Mouse (Mus musculus) embryonic facial prominence, embryonic 15.5 days (tissue): ENCODE results near the gene Slc35a3. TPM values are rescaled to one million over a fixed set of nuclear protein-coding genes. Genes with fewer than 3 reads are reported as not detected.
"Not testable (repeated sequence)": the region's sequence is repeated elsewhere in the genome, so short reads cannot be mapped to it uniquely, and the experiment has no call there.

ENCODE experiments used
- ATAC-seq: fragments of 200-750 bp; cut with Nextera tagmentation; 2 replicates; pipeline ENCODE4 v1.8.0; 2017; ENCODE audit warnings: low read depth, moderate TSS enrichment; ENCODE audit not compliant: insufficient number of reproducible peaks, low FRiP score, low TSS enrichment
- H3K27ac ChIP-seq: fragments of 300-500 bp; sonication (generic); replicated peaks from 2 replicates; pipeline ENCODE4 v1.5.1; 2015; ENCODE audit warnings: mild to moderate bottlenecking, inconsistent platforms
- H3K27me3 ChIP-seq: fragments of 300-500 bp; sonication (generic); 2 replicates; pipeline ENCODE4 v1.6.1; 2015; ENCODE audit warnings: inconsistent platforms
- H3K36me3 ChIP-seq: fragments of 300-500 bp; sonication (generic); 2 replicates; pipeline ENCODE4 v1.6.1; 2015; ENCODE audit warnings: mild to moderate bottlenecking, inconsistent platforms
- H3K4me1 ChIP-seq: fragments of 300-500 bp; sonication (generic); 2 replicates; pipeline ENCODE4 v1.6.1; 2015; ENCODE audit warnings: inconsistent platforms
- H3K4me2 ChIP-seq: fragments of 300-500 bp; sonication (generic); replicated peaks from 2 replicates; pipeline ENCODE4 v1.6.1; 2015; ENCODE audit warnings: mild to moderate bottlenecking, inconsistent platforms
- H3K4me3 ChIP-seq: fragments of 300-500 bp; sonication (generic); replicated peaks from 2 replicates; pipeline ENCODE4 v1.5.1; 2015; ENCODE audit warnings: mild to moderate bottlenecking, inconsistent platforms
- H3K9ac ChIP-seq: fragments of 300-500 bp; sonication (generic); 2 replicates; pipeline ENCODE4 v1.6.1; 2015; ENCODE audit warnings: inconsistent platforms
- H3K9me3 ChIP-seq: fragments of 300-500 bp; sonication (generic); replicated peaks from 2 replicates; pipeline ENCODE4 v1.6.1; 2016; ENCODE audit warnings: inconsistent platforms
- WGBS: fragments of 180-500 bp; shearing (Covaris S2); methylation state at CpG from one replicate; pipeline ENCODE4 v1.1.7; 2015; 5-methylcytosine and 5-hydroxymethylcytosine counted together
- polyA plus RNA-seq: library from polyadenylated mRNA; unstranded; fragments of >200 nt; fragmentation: Nextera tagmentation; extraction: Ambion mirVana; gene quantifications from 2 replicates; pipeline ENCODE4 v1.2.1, GENCODE M21; 2015

The Slc35a3 gene
- 11.0 and 12.1 TPM in 2 replicates for polyA plus RNA-seq

GRCm38 (mm10) chr3:116712436-116712881 lies at the start of gene Slc35a3:
Slc35a3 (minus strand) TSS chr3:116712831.
- H3K9me3 ChIP-seq, result no peaks in the 10 kb centered on the region
- H3K27ac ChIP-seq, result peak within 1 kb of the TSS; percentile 78
- peak within 1 kb of the TSS; percentile 97 for H3K4me3 ChIP-seq
- ATAC-seq, result peak; percentile 21; the same call in 1 of the 2 replicates
- peaks cover 10% of the 10 kb centered on the region for H3K4me1 ChIP-seq
- no peaks in the 10 kb centered on the region for H3K36me3 ChIP-seq
- H3K4me2 ChIP-seq, result peak within 1 kb of the TSS; percentile 73
- peak within 1 kb of the TSS; percentile 91 for H3K9ac ChIP-seq
- WGBS, result 2% methylated on average over 8 of the region's 8 CpGs
- H3K27me3 ChIP-seq, result no peaks in the 10 kb centered on the region

- no peak overlapping the region for H3K9ac ChIP-seq
- no peak for ATAC-seq
- H3K27ac ChIP-seq, result no peak overlapping the region
- H3K9me3 ChIP-seq, result no peaks in the 10 kb centered on the region
- no peak overlapping the region for H3K4me2 ChIP-seq
- no peaks in the 10 kb centered on the region for H3K27me3 ChIP-seq
- no peak overlapping the region for H3K4me3 ChIP-seq
- H3K36me3 ChIP-seq, result peaks cover 41% of the 10 kb centered on the region
- H3K4me1 ChIP-seq, result no peaks in the 10 kb centered on the region
- WGBS, result 92% methylated on average over 8 of the region's 8 CpGs
Measured at GRCm38 (mm10) chr3:116752818-116753217, 40.2 kb upstream of the Slc35a3 start.

GRCm38 (mm10) chr3:116751191-116751860 lies 38.7 kb upstream of the Slc35a3 start:
- Histone ChIP-seq H3K9me3 (no peaks in the 10 kb centered on the region), H3K9ac (no peak overlapping the region), H3K4me3 (no peak overlapping the region), H3K27me3 (no peaks in the 10 kb centered on the region), H3K36me3 (peaks cover 27% of the 10 kb centered on the region), H3K4me2 (no peak overlapping the region), H3K4me1 (no peaks in the 10 kb centered on the region), H3K27ac (no peak overlapping the region)
- ATAC-seq, result no peak
- WGBS, result 70% methylated on average over 4 of the region's 4 CpGs

GRCm38 (mm10) chr3:116748391-116749170 lies 36.0 kb upstream of the Slc35a3 start:
- no peak overlapping the region for H3K27ac ChIP-seq
- WGBS, result 57% methylated on average over 8 of the region's 8 CpGs
- no peak overlapping the region for H3K4me3 ChIP-seq
- no peak overlapping the region for H3K9ac ChIP-seq
- no peaks in the 10 kb centered on the region for H3K9me3 ChIP-seq
- no peaks in the 10 kb centered on the region for H3K27me3 ChIP-seq
- ATAC-seq, result no peak
- H3K4me2 ChIP-seq, result no peak overlapping the region
- H3K4me1 ChIP-seq, result no peaks in the 10 kb centered on the region
- peaks cover 19% of the 10 kb centered on the region for H3K36me3 ChIP-seq

GRCm38 (mm10) chr3:116747648-116748047 lies 35.0 kb upstream of the Slc35a3 start:
- H3K4me3 ChIP-seq, H3K9me3 ChIP-seq, H3K27ac ChIP-seq, ATAC-seq, H3K9ac ChIP-seq, H3K4me1 ChIP-seq, H3K27me3 ChIP-seq, H3K4me2 ChIP-seq: not testable (repeated sequence)
- 89% methylated on average over 7 of the region's 7 CpGs for WGBS
- peaks cover 15% of the 10 kb centered on the region for H3K36me3 ChIP-seq

GRCm38 (mm10) chr3:116740963-116741362 lies 28.3 kb upstream of the Slc35a3 start:
- H3K36me3 ChIP-seq, result peaks cover 5% of the 10 kb centered on the region; the same call in 1 of the 2 replicates
- ATAC-seq, result no peak
- 84% methylated on average over 9 of the region's 9 CpGs for WGBS
- no peak overlapping the region for H3K9ac ChIP-seq
- no peak overlapping the region for H3K27ac ChIP-seq
- no peak overlapping the region for H3K4me2 ChIP-seq
- H3K4me3 ChIP-seq, result no peak overlapping the region
- H3K9me3 ChIP-seq, result no peaks in the 10 kb centered on the region
- H3K4me1 ChIP-seq, result no peaks in the 10 kb centered on the region
- H3K27me3 ChIP-seq, result no peaks in the 10 kb centered on the region

GRCm38 (mm10) chr3:116740106-116740505 lies 27.5 kb upstream of the Slc35a3 start:
- H3K4me2 ChIP-seq, result no peak overlapping the region
- no peak for ATAC-seq
- 86% methylated on average over 5 of the region's 5 CpGs for WGBS
- no peak overlapping the region for H3K4me3 ChIP-seq
- H3K27ac ChIP-seq, result no peak overlapping the region
- no peaks in the 10 kb centered on the region for H3K4me1 ChIP-seq
- no peaks in the 10 kb centered on the region for H3K9me3 ChIP-seq
- no peak overlapping the region for H3K9ac ChIP-seq
- no peaks in the 10 kb centered on the region for H3K27me3 ChIP-seq
- peaks cover 5% of the 10 kb centered on the region; the same call in 1 of the 2 replicates for H3K36me3 ChIP-seq

GRCm38 (mm10) chr3:116737326-116737731 lies 24.7 kb upstream of the Slc35a3 start:
- Histone ChIP-seq H3K9ac (no peak overlapping the region), H3K27me3 (no peaks in the 10 kb centered on the region), H3K9me3 (no peaks in the 10 kb centered on the region), H3K4me3 (no peak overlapping the region), H3K4me1 (no peaks in the 10 kb centered on the region), H3K4me2 (no peak overlapping the region), H3K27ac (no peak overlapping the region), H3K36me3 (no peaks in the 10 kb centered on the region)
- WGBS, result 75% methylated on average over 8 of the region's 8 CpGs
- no peak for ATAC-seq

GRCm38 (mm10) chr3:116729483-116730174 lies 17.0 kb upstream of the Slc35a3 start:
- no peak for ATAC-seq
- Histone ChIP-seq H3K4me2 (no peak overlapping the region), H3K27ac (no peak overlapping the region), H3K36me3 (no peaks in the 10 kb centered on the region), H3K9ac (no peak overlapping the region), H3K27me3 (no peaks in the 10 kb centered on the region), H3K9me3 (no peaks in the 10 kb centered on the region), H3K4me3 (no peak overlapping the region), H3K4me1 (no peaks in the 10 kb centered on the region)
- 64% methylated on average over 2 of the region's 2 CpGs for WGBS

GRCm38 (mm10) chr3:116726807-116727206 lies 14.2 kb upstream of the Slc35a3 start:
- Histone ChIP-seq H3K4me2 (no peak overlapping the region), H3K4me1 (no peaks in the 10 kb centered on the region)

More at GRCm38 (mm10) chr3:116726807-116727206, 14.2 kb upstream of the Slc35a3 start:
- H3K9me3 ChIP-seq, result no peaks in the 10 kb centered on the region
- 67% methylated on average over 9 of the region's 9 CpGs for WGBS
- no peak for ATAC-seq
- no peaks in the 10 kb centered on the region for H3K36me3 ChIP-seq
- H3K27me3 ChIP-seq, result no peaks in the 10 kb centered on the region
- no peak overlapping the region for H3K27ac ChIP-seq
- H3K9ac ChIP-seq, result no peak overlapping the region
- no peak overlapping the region for H3K4me3 ChIP-seq
